Mouse (Mus musculus): ENCODE measurements at regions not wholly inside any gene's neighbourhood (a gene's known extent, or its start where the extent isn't known, plus 50 kb on each side); places are given as distances from the start of the nearest gene placed in this dataset.

- no peak for DNase-seq
Measured at GRCm38 (mm10) chr12:35429473-35429872, 105.4 kb downstream of the Ahr start.

- DNase-seq: no peak
Measured at GRCm38 (mm10) chr12:35419206-35419605, 115.6 kb downstream of the Ahr start.

GRCm38 (mm10) chr12:35417943-35418342, 116.9 kb downstream of the Ahr start:
- no peak for DNase-seq

GRCm38 (mm10) chr12:35416583-35416982, 118.3 kb downstream of the Ahr start:
- DNase-seq: no peak

GRCm38 (mm10) chr12:35412715-35413114, 122.1 kb downstream of the Ahr start:
- DNase-seq: no peak

GRCm38 (mm10) chr12:35408461-35408860, 126.4 kb downstream of the Ahr start:
- no peak for DNase-seq

- no peak for DNase-seq
Measured at GRCm38 (mm10) chr12:35408044-35408443, 126.8 kb downstream of the Ahr start.

GRCm38 (mm10) chr12:35401853-35402252, 133.0 kb downstream of the Ahr start:
- DNase-seq: no peak

- DNase-seq: no peak
Measured at GRCm38 (mm10) chr12:35401219-35401618, 133.6 kb downstream of the Ahr start.

GRCm38 (mm10) chr12:35395211-35395610, 139.6 kb downstream of the Ahr start:
- DNase-seq: no peak

GRCm38 (mm10) chr12:35392111-35392510, 142.7 kb downstream of the Ahr start:
- DNase-seq: no peak

GRCm38 (mm10) chr12:35390266-35390665, 144.6 kb downstream of the Ahr start:
- DNase-seq: no peak

GRCm38 (mm10) chr12:35389839-35390238, 145.0 kb downstream of the Ahr start:
- DNase-seq: no peak

GRCm38 (mm10) chr12:35384211-35384610, 150.6 kb downstream of the Ahr start:
- no peak for DNase-seq

- DNase-seq: no peak
Measured at GRCm38 (mm10) chr12:35377266-35377665, 157.6 kb downstream of the Ahr start.

- no peak for DNase-seq
Measured at GRCm38 (mm10) chr12:35376365-35376764, 158.5 kb downstream of the Ahr start.

GRCm38 (mm10) chr12:35357901-35358300, 176.9 kb downstream of the Ahr start:
- DNase-seq: no peak

GRCm38 (mm10) chr12:35338191-35338954, 196.5 kb downstream of the Ahr start:
- DNase-seq: no peak

- DNase-seq: no peak
Measured at GRCm38 (mm10) chr12:35336314-35336713, 198.5 kb downstream of the Ahr start.

- no peak for DNase-seq
Measured at GRCm38 (mm10) chr12:35334344-35335075, 200.3 kb downstream of the Ahr start.

- DNase-seq: no peak
Measured at GRCm38 (mm10) chr12:35331303-35331702, 203.5 kb downstream of the Ahr start.

GRCm38 (mm10) chr12:35329699-35330098, 205.1 kb downstream of the Ahr start:
- no peak for DNase-seq

GRCm38 (mm10) chr12:35319571-35319970, 215.3 kb downstream of the Ahr start:
- no peak for DNase-seq

- no peak for DNase-seq
Measured at GRCm38 (mm10) chr12:35317046-35317445, 217.8 kb downstream of the Ahr start.

Data from cerebellum, adult 18-20 months (tissue).